Mouse (Mus musculus) stomach, postnatal 0 days (tissue): ENCODE measurements around the gene Mat2a.

Source experiments
- CTCF ChIP-seq: IDR thresholded peaks from 2 replicates; pipeline ENCODE4 v1.5.1; 2016; ENCODE audit warnings: antibody characterized with exemption, low read depth, mild to moderate bottlenecking, moderate library complexity
- EP300 ChIP-seq: optimal IDR thresholded peaks from 2 replicates; pipeline ENCODE3; 2016; ENCODE audit warnings: antibody characterized with exemption

DNA sequence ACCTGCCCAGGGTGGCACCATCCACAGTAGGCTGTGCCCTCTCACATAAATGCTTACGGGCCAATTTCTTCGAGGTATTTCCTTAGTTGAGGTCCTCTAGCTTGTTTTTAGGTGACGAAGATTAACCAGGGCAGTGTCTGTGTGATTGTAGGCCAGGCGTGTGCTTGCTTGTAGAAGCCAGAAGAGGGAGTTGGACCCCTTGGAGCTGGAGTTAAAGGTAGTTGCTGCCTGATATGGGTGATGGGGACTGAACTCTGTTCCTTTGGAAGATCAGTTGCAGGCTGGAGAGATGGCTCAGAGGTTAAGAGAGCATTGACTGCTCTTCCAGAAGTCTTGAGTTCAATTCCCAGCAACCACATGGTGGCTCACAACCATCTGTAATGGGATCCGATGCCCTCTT, 24.2 kb downstream of the Mat2a start:
- TF ChIP-seq CTCF (peak; percentile 39), EP300 (no peak)
